Mouse (Mus musculus) CH12.LX (cell line): ENCODE results near the gene Prkag2. TPM values are rescaled to one million over a fixed set of nuclear protein-coding genes. Genes with fewer than 3 reads are reported as not detected.

ENCODE experiments used
- DNase-seq: peaks from one replicate; pipeline ENCODE4 v3.0.0-alpha.2; 2013; ENCODE audit errors: extremely low read depth
- H3K27ac ChIP-seq: 2 replicates; pipeline ENCODE4 v1.5.1; 2012; ENCODE audit warnings: low read depth, mild to moderate bottlenecking, control low read depth, moderate library complexity; ENCODE audit not compliant: insufficient read depth
- H3K27me3 ChIP-seq: replicated peaks from 2 replicates; pipeline ENCODE3; 2012; ENCODE audit warnings: inconsistent platforms
- H3K36me3 ChIP-seq, 2 experiments: replicated peaks in 1 of 2; 2 replicates each; pipeline versions ENCODE3 to v1.6.1; 2012; ENCODE audit warnings: inconsistent platforms in 1 of 2, low read length in 1 of 2, mild to moderate bottlenecking in 1 of 2, mixed read lengths in 1 of 2, moderate library complexity in 1 of 2; ENCODE audit not compliant: control insufficient read depth in 1 of 2, insufficient read depth in 1 of 2
- H3K4me1 ChIP-seq, 2 experiments: 2 replicates each; pipeline ENCODE4 v1.6.1; 2012; ENCODE audit warnings: inconsistent platforms in 1 of 2, moderate library complexity in 1 of 2; ENCODE audit not compliant: insufficient read depth in 2 of 2, control insufficient read depth in 1 of 2
- H3K4me2 ChIP-seq: 2 replicates; pipeline ENCODE4 v1.6.1; 2012; ENCODE audit warnings: low read depth, mild to moderate bottlenecking, control low read depth; ENCODE audit not compliant: poor library complexity, insufficient read depth, severe bottlenecking
- H3K4me3 ChIP-seq, 3 experiments: fragments of 150-350 bp in 1 of 3; sonication (generic) in 1 of 3; replicated peaks in 1 of 3; 2 replicates each; pipeline versions ENCODE3 to v1.5.1; 2011 to 2012; ENCODE audit warnings: low read depth in 2 of 3, low read length in 2 of 3, mild to moderate bottlenecking in 2 of 3, moderate library complexity in 2 of 3, control low read depth in 1 of 3, improper control_type of control experiment in 1 of 3, inconsistent platforms in 1 of 3, mixed read lengths in 1 of 3; ENCODE audit not compliant: poor library complexity in 1 of 3
- H3K79me2 ChIP-seq: replicated peaks from 2 replicates; pipeline ENCODE4 v1.6.1; 2012; ENCODE audit warnings: mild to moderate bottlenecking, moderate library complexity; ENCODE audit not compliant: control insufficient read depth, poor library complexity, insufficient read depth, severe bottlenecking; ENCODE audit errors: extremely low read depth
- H3K9ac ChIP-seq: 2 replicates; pipeline ENCODE4 v1.6.1; 2012; ENCODE audit warnings: low read depth, mild to moderate bottlenecking, control low read depth, moderate library complexity; ENCODE audit not compliant: insufficient read depth
- H3K9me3 ChIP-seq: replicated peaks from 2 replicates; pipeline ENCODE3; 2012; ENCODE audit warnings: low read length, inconsistent platforms, mixed read lengths
- CHD1 ChIP-seq: IDR thresholded peaks from 2 replicates; pipeline ENCODE4 v1.6.1; 2012; ENCODE audit warnings: low read depth, low read length, improper control_type of control experiment, inconsistent platforms
- CTCF ChIP-seq, 2 experiments: IDR thresholded peaks in 1 of 2; conservative IDR thresholded peaks in 1 of 2; 2 replicates each; pipeline ENCODE4 v1.5.1; 2011 to 2012; ENCODE audit warnings: low read depth in 2 of 2, low read length in 2 of 2, improper control_type of control experiment in 1 of 2, inconsistent platforms in 1 of 2, mild to moderate bottlenecking in 1 of 2, moderate library complexity in 1 of 2
- IRF4 ChIP-seq: IDR thresholded peaks from 2 replicates; pipeline ENCODE4 v1.6.1; 2014; ENCODE audit warnings: low read depth, mild to moderate bottlenecking, inconsistent platforms, low read length, improper control_type of control experiment
- JUN ChIP-seq: IDR thresholded peaks from 2 replicates; pipeline ENCODE4 v1.6.1; 2011; ENCODE audit warnings: low read depth, mild to moderate bottlenecking, low read length, improper control_type of control experiment, moderate library complexity; ENCODE audit not compliant: insufficient read depth
- JUND ChIP-seq: conservative IDR thresholded peaks from 2 replicates; pipeline ENCODE4 v1.6.1; 2011; ENCODE audit warnings: low read depth, low read length, improper control_type of control experiment
- MAX ChIP-seq: IDR thresholded peaks from 2 replicates; pipeline ENCODE4 v1.6.1; 2011; ENCODE audit warnings: low read length, improper control_type of control experiment
- MAZ ChIP-seq: IDR thresholded peaks from 2 replicates; pipeline ENCODE4 v1.6.1; 2012; ENCODE audit warnings: low read depth, mild to moderate bottlenecking, inconsistent platforms, low read length, improper control_type of control experiment, moderate library complexity
- MXI1 ChIP-seq: IDR thresholded peaks from 2 replicates; pipeline ENCODE4 v1.6.1; 2011; ENCODE audit warnings: mild to moderate bottlenecking, low read depth, low read length, improper control_type of control experiment
- NELFE ChIP-seq: IDR thresholded peaks from 2 replicates; pipeline ENCODE4 v1.6.1; 2011; ENCODE audit warnings: low read depth, low read length, improper control_type of control experiment
- RAD21 ChIP-seq: IDR thresholded peaks from 2 replicates; pipeline ENCODE4 v1.6.1; 2011; ENCODE audit warnings: low read depth, mild to moderate bottlenecking, low read length, improper control_type of control experiment, moderate library complexity
- RCOR1 ChIP-seq: conservative IDR thresholded peaks from 2 replicates; pipeline ENCODE4 v1.6.1; 2012; ENCODE audit warnings: low read depth, mild to moderate bottlenecking, inconsistent platforms, low read length, improper control_type of control experiment
- SIN3A ChIP-seq: IDR thresholded peaks from 2 replicates; pipeline ENCODE4 v1.6.1; 2012; ENCODE audit warnings: low read length, improper control_type of control experiment, inconsistent platforms
- SMC3 ChIP-seq: IDR thresholded peaks from 2 replicates; pipeline ENCODE4 v1.6.1; 2011; ENCODE audit warnings: low read depth, low read length, improper control_type of control experiment
- TCF12 ChIP-seq: IDR thresholded peaks from 2 replicates; pipeline ENCODE4 v1.6.1; 2014; ENCODE audit warnings: low read depth, mild to moderate bottlenecking, inconsistent platforms, low read length, improper control_type of control experiment
- USF2 ChIP-seq: conservative IDR thresholded peaks from 2 replicates; pipeline ENCODE4 v1.6.1; 2011; ENCODE audit warnings: low read depth, low read length, improper control_type of control experiment
- ZKSCAN1 ChIP-seq: IDR thresholded peaks from 2 replicates; pipeline ENCODE4 v1.6.1; 2012; ENCODE audit warnings: low read depth, inconsistent platforms, low read length, improper control_type of control experiment, borderline replicate concordance
- dilution Hi-C: fragments of 300-500 bp; cut with MboI; formaldehyde crosslinking; loops from 2 replicates; pipeline ENCODE4 v1.14.3; 2020; ENCODE audit warnings: low sequenced_read_pairs; ENCODE audit not compliant: extremely low pct_unique_long_range_greater_than_20kb, extremely low pct_ligation_motif_present
- in situ Hi-C: fragments of 300-500 bp; cut with MboI; formaldehyde crosslinking; loops from 3 replicates; pipeline ENCODE4 v1.14.3; 2019; ENCODE audit warnings: low sequenced_read_pairs, low pct_ligation_motif_present, low pct_unique_long_range_greater_than_20kb, mixed read lengths
- polyA plus RNA-seq: library from polyadenylated mRNA; unstranded; fragments of >175 nt; gene quantifications from 2 replicates; pipeline ENCODE4 v1.2.1, GENCODE M21; 2012; ENCODE audit warnings: low read depth; ENCODE audit not compliant: insufficient read length
- total RNA-seq, 2 experiments: library from RNA; depleted of rRNA; stranded (reverse); fragments of 300-350 nt in 1 of 2; fragments of >200 nt in 1 of 2; gene quantifications; 2 replicates each; pipeline ENCODE4 v1.2.3; 2012 to 2014

Prkag2 gene
- total and polyA plus RNA-seq, 3 experiments = 4.6 to 21.2 (median 8.8) TPM

- Histone ChIP-seq H3K36me3 (peaks cover 0 to 21% of the 10 kb centered on the region in 2 experiments), H3K27ac (no peak overlapping the region), H3K4me3 (peak overlapping the region; percentile 61 to 89 (median 76)), H3K4me1 (peaks cover 0 to 14% of the 10 kb centered on the region in 2 experiments; a peak in 2 of 4 replicates), H3K4me2 (peak overlapping the region; percentile 86; the same call in 1 of the 2 replicates), H3K9ac (peak overlapping the region; percentile 49; the same call in 1 of the 2 replicates), H3K9me3 (no peaks in the 10 kb centered on the region), H3K27me3 (no peaks in the 10 kb centered on the region), H3K79me2 (no peaks in the 10 kb centered on the region)
- DNase-seq = no peak
- in situ Hi-C loops = no loop called here
- dilution Hi-C loops = no loop called here
- TF ChIP-seq CTCF (conservative IDR thresholded peaks at IDR 0.05 in 1 of 2, IDR thresholded peaks at IDR 0.05 in 1 of 2; ENCODE audit: low read depth in 2 of 2, low read length in 2 of 2) (no peak), CHD1 (peak; percentile 3; the same call in 1 of the 2 replicates), RAD21 (no peak)
Observed at GRCm38 (mm10) chr5:24907737-24908136, 192.7 kb downstream of the Prkag2 start.

GRCm38 (mm10) chr5:24906844-24907243 lies 193.6 kb downstream of the Prkag2 start:
- in situ Hi-C loops = no loop called here
- no peak for DNase-seq
- Histone ChIP-seq H3K27me3 (no peaks in the 10 kb centered on the region), H3K9ac (no peak overlapping the region)
- TF ChIP-seq JUN (no peak), SMC3 (no peak), IRF4 (no peak), TCF12 (no peak), USF2 (no peak), MAZ (no peak), MXI1 (no peak), ZKSCAN1 (no peak), NELFE (no peak), MAX (no peak), RCOR1 (no peak), JUND (no peak), SIN3A (no peak)
- TF ChIP-seq, all 38 proteins: peak for 0
- Histone ChIP-seq H3K27ac (no peak overlapping the region), H3K4me2 (0 out of 2 replicates have a peak overlapping the region, but pooled peaks have one; percentile 86), H3K4me3 (no peak overlapping the region), H3K36me3 (peaks cover 0 to 23% of the 10 kb centered on the region in 2 experiments), H3K9me3 (no peaks in the 10 kb centered on the region), H3K4me1 (peaks cover 0 to 14% of the 10 kb centered on the region in 2 experiments; a peak in 2 of 4 replicates), H3K79me2 (no peaks in the 10 kb centered on the region)
- dilution Hi-C loops = no loop called here
